Mouse (Mus musculus) brain, adult 2 months (tissue): ENCODE measurements around the gene Pgc.

Experiments
- DNase-seq: peaks from one replicate; pipeline ENCODE4 v3.0.0; 2011; ENCODE audit warnings: low read depth, low spot score

Gene Pgc

GRCm38 (mm10) chr17:47783445-47784223 is 57.0 kb downstream of the Pgc start:
- DNase-seq: peak; percentile 70
